Mouse (Mus musculus): ENCODE measurements around the gene Asic4.

DNA sequence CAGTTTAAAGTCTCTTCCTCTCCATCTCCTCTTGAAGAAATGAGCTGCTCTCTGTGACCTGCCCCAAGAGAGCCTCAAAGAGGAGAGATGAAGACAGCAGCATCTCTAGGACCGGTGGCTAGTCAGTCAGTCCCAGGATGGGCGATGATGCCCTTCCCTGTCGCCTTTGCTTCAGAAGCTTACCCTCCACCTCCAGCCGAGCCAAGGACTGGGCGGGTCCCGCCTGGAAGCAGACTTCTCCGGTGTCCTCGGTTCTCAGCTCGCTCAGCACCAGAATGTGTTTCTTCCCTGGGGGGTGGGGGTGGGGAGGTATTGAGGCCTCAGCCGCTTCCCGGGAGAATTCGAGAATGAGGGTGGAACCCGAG, 36.8 kb downstream of the Asic4 start:
- TF ChIP-seq CTCF (IDR thresholded peaks at IDR 0.05; ENCODE audit: low read depth) (no peak), EP300 (IDR thresholded peaks at IDR 0.05; ENCODE audit: low read depth) (no peak)

All from liver, embryonic 14.5 days (tissue).